Mouse (Mus musculus): ENCODE measurements around the gene Defa26.
"Not testable (repeated sequence)": the region's sequence is repeated elsewhere in the genome, so short reads cannot be mapped to it uniquely, and the experiment has no call there.

Defa26 gene

DNA sequence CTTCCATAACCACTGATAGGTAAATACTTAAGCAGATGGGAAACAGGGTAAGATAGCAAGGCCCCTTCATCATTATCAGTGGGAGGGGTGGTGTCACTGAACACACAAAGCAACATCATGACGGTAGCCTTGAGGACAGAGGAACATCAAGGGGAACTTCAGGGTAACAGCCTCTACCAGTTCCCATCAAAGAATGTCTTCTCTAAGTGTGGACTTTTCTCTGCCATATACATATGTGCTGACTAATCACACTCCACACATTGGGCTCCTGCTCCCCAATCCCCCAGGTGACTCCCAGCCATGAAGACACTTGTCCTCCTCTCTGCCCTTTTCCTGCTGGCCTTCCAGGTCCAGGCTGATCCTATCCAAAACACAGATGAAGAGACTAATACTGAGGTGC lies at the start of gene Defa26:
Gene Defa26 (plus strand): TSS at position 301 of the 400 bp plus-strand sequence.
- not testable (repeated sequence) for DNase-seq (ENCODE audit: low spot score)

DNA sequence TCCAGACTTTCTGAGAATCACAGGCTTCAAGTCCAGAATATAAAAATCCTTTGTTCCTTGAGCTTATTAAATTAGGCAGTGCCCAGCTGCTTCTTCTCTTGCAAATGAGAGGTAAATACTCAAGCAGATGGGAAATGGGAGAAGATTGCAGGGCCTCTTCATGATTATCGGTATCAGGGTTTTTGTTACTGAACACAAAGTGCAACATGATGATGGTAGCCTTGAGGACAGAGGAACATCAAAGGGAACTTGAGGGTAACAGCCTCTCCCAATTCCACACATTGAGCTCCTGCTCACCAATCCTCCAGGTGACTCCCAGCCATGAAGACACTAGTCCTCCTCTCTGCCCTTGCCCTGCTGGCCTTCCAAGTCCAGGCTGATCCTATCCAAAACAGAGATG lies 35.3 kb upstream of the Defa26 start, which contains the start of gene Defa28:
Gene Defa28 (plus strand): TSS at position 301 of the 400 bp plus-strand sequence.
- not testable (repeated sequence) for DNase-seq (ENCODE audit: low spot score)

DNA sequence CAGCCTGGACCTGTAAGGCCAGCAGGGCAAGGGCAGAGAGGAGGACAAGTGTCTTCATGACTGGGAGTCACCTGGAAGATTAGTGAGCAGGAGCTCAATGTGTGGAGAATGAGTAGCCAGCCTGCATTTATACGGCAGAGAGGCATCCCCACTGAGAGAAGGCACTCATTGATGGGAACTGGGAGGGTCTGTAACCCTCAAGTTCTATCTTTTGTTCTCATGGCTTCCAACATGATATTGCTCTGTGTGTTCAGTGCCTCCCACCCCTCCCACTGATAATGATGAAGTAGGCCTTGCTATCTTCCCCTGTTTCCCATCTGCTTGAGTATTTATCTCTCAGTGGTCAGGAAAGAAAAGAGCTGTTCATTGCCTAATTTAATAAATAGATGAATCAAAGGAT lies 23.6 kb upstream of the Defa26 start, which contains the start of gene Gm7861:
Gene Gm7861 (minus strand): TSS at position 101 of the 400 bp plus-strand sequence.
- not testable (repeated sequence) for DNase-seq (ENCODE audit: low spot score)

DNA sequence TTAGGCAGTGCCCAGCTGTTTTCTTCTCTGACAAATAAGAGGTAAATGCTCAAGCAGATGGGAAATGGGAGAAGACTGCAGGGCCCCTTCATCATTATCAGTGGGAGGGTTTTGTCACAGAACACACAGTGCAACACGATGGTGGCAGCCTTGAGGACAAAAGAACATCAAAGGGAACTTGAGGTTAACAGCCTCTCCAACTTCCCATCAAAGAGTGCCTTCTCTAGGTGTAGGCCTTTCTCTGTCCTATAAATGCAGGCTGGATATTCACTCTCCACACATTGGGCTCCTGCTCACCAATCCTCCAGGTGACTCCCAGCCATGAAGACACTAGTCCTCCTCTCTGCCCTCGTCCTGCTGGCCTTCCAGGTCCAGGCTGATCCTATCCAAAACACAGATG lies 37.5 kb downstream of the Defa26 start, which contains the start of gene Defa17:
Gene Defa17 (plus strand): TSS at position 301 of the 400 bp plus-strand sequence.
- DNase-seq (ENCODE audit: low spot score): not testable (repeated sequence)

DNA sequence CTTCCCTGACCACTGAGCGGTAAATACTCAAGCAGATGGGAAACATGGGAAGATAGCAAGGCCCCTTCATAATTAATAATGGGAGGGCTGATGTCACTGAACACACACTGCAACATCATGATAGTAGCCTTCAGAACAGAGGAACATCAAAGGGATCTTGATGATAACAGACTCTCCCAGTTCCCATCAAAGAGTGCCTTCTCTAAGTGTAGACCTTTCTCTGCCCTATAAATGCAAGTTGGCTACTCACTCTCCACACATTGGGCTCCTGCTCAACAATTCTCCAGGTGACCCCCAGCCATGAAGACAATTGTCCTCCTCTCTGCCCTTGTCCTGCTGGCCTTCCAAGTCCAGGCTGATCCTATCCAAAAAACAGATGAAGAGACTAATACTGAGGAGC lies 47.5 kb downstream of the Defa26 start, which contains the start of gene Defa34:
Gene Defa34 (plus strand): TSS at position 301 of the 400 bp plus-strand sequence.
- not testable (repeated sequence) for DNase-seq (ENCODE audit: low spot score)
